Mouse (Mus musculus) MEL (cell line): ENCODE measurements around the gene Wfdc10. TPM values are rescaled to one million over a fixed set of nuclear protein-coding genes. Genes with fewer than 3 reads are reported as not detected.

ENCODE experiments used
- DNase-seq: peaks from one replicate; pipeline ENCODE4 v3.0.0; 2011; ENCODE audit warnings: low read depth, low spot score
- H3K27ac ChIP-seq: 2 replicates; pipeline ENCODE4 v1.5.1; 2012; ENCODE audit warnings: low read depth, mild to moderate bottlenecking, control low read depth, low read length, moderate library complexity; ENCODE audit not compliant: control insufficient read depth
- H3K27me3 ChIP-seq, 2 experiments: fragments of 150-350 bp in 1 of 2; sonication (generic) in 1 of 2; 2 replicates each; pipeline ENCODE4 v1.6.1; 2012; ENCODE audit warnings: low read length in 2 of 2, mild to moderate bottlenecking in 2 of 2, improper control_type of control experiment in 1 of 2, moderate library complexity in 1 of 2; ENCODE audit not compliant: insufficient read depth in 2 of 2, control insufficient read depth in 1 of 2
- H3K36me3 ChIP-seq, 2 experiments: 2 replicates each; pipeline ENCODE4 v1.6.1; 2012 to 2014; ENCODE audit warnings: low read length in 2 of 2, improper control_type of control experiment in 1 of 2, inconsistent platforms in 1 of 2, mild to moderate bottlenecking in 1 of 2; ENCODE audit not compliant: insufficient read depth in 2 of 2, control insufficient read depth in 1 of 2
- H3K4me1 ChIP-seq, 2 experiments: fragments of 150-350 bp in 1 of 2; sonication (generic) in 1 of 2; 2 replicates each; pipeline ENCODE4 v1.6.1; 2012; ENCODE audit warnings: low read length in 2 of 2, improper control_type of control experiment in 1 of 2, mild to moderate bottlenecking in 1 of 2; ENCODE audit not compliant: insufficient read depth in 2 of 2, control insufficient read depth in 1 of 2
- H3K4me3 ChIP-seq, 2 experiments: fragments of 150-350 bp in 1 of 2; sonication (generic) in 1 of 2; 2 replicates each; pipeline ENCODE4 v1.5.1; 2012; ENCODE audit warnings: low read depth in 2 of 2, low read length in 2 of 2, mild to moderate bottlenecking in 2 of 2, moderate library complexity in 2 of 2, control low read depth in 1 of 2, improper control_type of control experiment in 1 of 2; ENCODE audit not compliant: control insufficient read depth in 1 of 2, insufficient read depth in 1 of 2
- H3K79me2 ChIP-seq: 2 replicates; pipeline ENCODE4 v1.6.1; 2012; ENCODE audit warnings: mild to moderate bottlenecking, low read length, moderate library complexity; ENCODE audit not compliant: control insufficient read depth, poor library complexity, insufficient read depth
- H3K9ac ChIP-seq: 2 replicates; pipeline ENCODE4 v1.6.1; 2012; ENCODE audit warnings: low read depth, mild to moderate bottlenecking, control low read depth, low read length, moderate library complexity; ENCODE audit not compliant: control insufficient read depth, poor library complexity, severe bottlenecking
- H3K9me3 ChIP-seq: fragments of 150-350 bp; sonication (generic); replicated peaks from 2 replicates; pipeline ENCODE4 v1.6.1; 2012; ENCODE audit warnings: mild to moderate bottlenecking, low read length, improper control_type of control experiment, moderate library complexity; ENCODE audit not compliant: insufficient read depth
- BHLHE40 ChIP-seq: IDR thresholded peaks from 2 replicates; pipeline ENCODE4 v1.6.1; 2012; ENCODE audit warnings: low read depth, mild to moderate bottlenecking, inconsistent platforms, low read length, improper control_type of control experiment, borderline replicate concordance
- CHD1 ChIP-seq: IDR thresholded peaks from 2 replicates; pipeline ENCODE4 v1.6.1; 2012; ENCODE audit warnings: low read depth, mild to moderate bottlenecking, inconsistent platforms, low read length, improper control_type of control experiment
- CHD2 ChIP-seq: IDR thresholded peaks from 2 replicates; pipeline ENCODE4 v1.6.1; 2011; ENCODE audit warnings: low read length, improper control_type of control experiment
- CTCF ChIP-seq, 3 experiments: IDR thresholded peaks in 2 of 3; conservative IDR thresholded peaks in 1 of 3; 2 replicates each; pipeline ENCODE4 v1.5.1; 2011 to 2012; ENCODE audit warnings: low read length in 3 of 3, low read depth in 2 of 3, mild to moderate bottlenecking in 2 of 3, improper control_type of control experiment in 1 of 3, inconsistent platforms in 1 of 3, mixed read lengths in 1 of 3, moderate library complexity in 1 of 3; ENCODE audit not compliant: control insufficient read depth in 1 of 3, insufficient read depth in 1 of 3, poor library complexity in 1 of 3, severe bottlenecking in 1 of 3
- ELF1 ChIP-seq: IDR thresholded peaks from 2 replicates; pipeline ENCODE4 v1.6.1; 2014; ENCODE audit warnings: low read depth, mild to moderate bottlenecking, inconsistent platforms, low read length, improper control_type of control experiment, moderate library complexity
- EP300 ChIP-seq, 2 experiments: IDR thresholded peaks; 2 replicates each; pipeline ENCODE4 v1.6.1; 2011; ENCODE audit warnings: improper control_type of control experiment in 2 of 2, low read length in 2 of 2, low read depth in 1 of 2, mild to moderate bottlenecking in 1 of 2
- ETS1 ChIP-seq: IDR thresholded peaks from 2 replicates; pipeline ENCODE4 v1.6.1; 2012; ENCODE audit warnings: low read depth, mild to moderate bottlenecking, inconsistent platforms, low read length, improper control_type of control experiment, moderate library complexity
- GABPA ChIP-seq: IDR thresholded peaks from 2 replicates; pipeline ENCODE4 v1.6.1; 2012; ENCODE audit warnings: low read depth, mild to moderate bottlenecking, inconsistent platforms, low read length, improper control_type of control experiment, moderate library complexity
- GATA1 ChIP-seq: IDR thresholded peaks from 2 replicates; pipeline ENCODE4 v1.6.1; 2011; ENCODE audit warnings: low read depth, low read length, improper control_type of control experiment
- KAT2A ChIP-seq: conservative IDR thresholded peaks from 2 replicates; pipeline ENCODE4 v1.6.1; 2012; ENCODE audit warnings: low read depth, low read length, improper control_type of control experiment, inconsistent platforms
- MAFK ChIP-seq: IDR thresholded peaks from 2 replicates; pipeline ENCODE4 v1.6.1; 2011; ENCODE audit warnings: low read depth, mild to moderate bottlenecking, low read length, improper control_type of control experiment, borderline replicate concordance
- MAX ChIP-seq: IDR thresholded peaks from 2 replicates; pipeline ENCODE4 v1.6.1; 2011; ENCODE audit warnings: low read length, improper control_type of control experiment
- MAZ ChIP-seq: IDR thresholded peaks from 2 replicates; pipeline ENCODE4 v1.6.1; 2012; ENCODE audit warnings: low read depth, mild to moderate bottlenecking, inconsistent platforms, low read length, improper control_type of control experiment
- MXI1 ChIP-seq: IDR thresholded peaks from 2 replicates; pipeline ENCODE4 v1.6.1; 2011; ENCODE audit warnings: mild to moderate bottlenecking, low read depth, low read length, improper control_type of control experiment
- MYB ChIP-seq: IDR thresholded peaks from 2 replicates; pipeline ENCODE4 v1.6.1; 2011; ENCODE audit warnings: mild to moderate bottlenecking, low read depth, low read length, improper control_type of control experiment
- MYC ChIP-seq: IDR thresholded peaks from 2 replicates; pipeline ENCODE4 v1.6.1; 2011; ENCODE audit warnings: low read depth, mild to moderate bottlenecking, low read length, improper control_type of control experiment, moderate library complexity
- NRF1 ChIP-seq: IDR thresholded peaks from 2 replicates; pipeline ENCODE4 v1.6.1; 2014; ENCODE audit warnings: low read depth, mild to moderate bottlenecking, inconsistent platforms, low read length, improper control_type of control experiment, moderate library complexity; ENCODE audit not compliant: poor library complexity, insufficient read depth, severe bottlenecking
- POLR2AphosphoS2 ChIP-seq: IDR thresholded peaks from 2 replicates; pipeline ENCODE4 v1.6.1; 2011; ENCODE audit warnings: low read length, improper control_type of control experiment
- POLR2AphosphoS5 ChIP-seq: IDR thresholded peaks from 2 replicates; pipeline ENCODE4 v1.6.1; 2012; ENCODE audit warnings: low read depth, borderline replicate concordance, mild to moderate bottlenecking, inconsistent platforms, low read length, moderate library complexity, mixed read lengths
- RAD21 ChIP-seq: IDR thresholded peaks from 2 replicates; pipeline ENCODE4 v1.6.1; 2011; ENCODE audit warnings: mild to moderate bottlenecking, low read depth, low read length, improper control_type of control experiment
- RCOR1 ChIP-seq: IDR thresholded peaks from 2 replicates; pipeline ENCODE4 v1.6.1; 2012; ENCODE audit warnings: low read depth, mild to moderate bottlenecking, inconsistent platforms, low read length, improper control_type of control experiment
- SIN3A ChIP-seq: IDR thresholded peaks from 2 replicates; pipeline ENCODE4 v1.6.1; 2012; ENCODE audit warnings: low read length, improper control_type of control experiment, inconsistent platforms
- TAL1 ChIP-seq: IDR thresholded peaks from 2 replicates; pipeline ENCODE4 v1.6.1; 2012; ENCODE audit warnings: mild to moderate bottlenecking, inconsistent platforms, low read length, moderate library complexity, mixed read lengths
- TCF12 ChIP-seq: IDR thresholded peaks from 2 replicates; pipeline ENCODE4 v1.6.1; 2014; ENCODE audit warnings: low read depth, mild to moderate bottlenecking, inconsistent platforms, low read length, improper control_type of control experiment, moderate library complexity
- UBTF ChIP-seq: IDR thresholded peaks from 2 replicates; pipeline ENCODE4 v1.6.1; 2012; ENCODE audit warnings: low read depth, mild to moderate bottlenecking, inconsistent platforms, low read length, improper control_type of control experiment, moderate library complexity, borderline replicate concordance; ENCODE audit not compliant: insufficient read depth
- USF1 ChIP-seq: IDR thresholded peaks from 2 replicates; pipeline ENCODE4 v1.6.1; 2014; ENCODE audit warnings: low read depth, mild to moderate bottlenecking, inconsistent platforms, low read length, improper control_type of control experiment, moderate library complexity
- ZC3H11A ChIP-seq: IDR thresholded peaks from 2 replicates; pipeline ENCODE4 v1.6.1; 2012; ENCODE audit warnings: low read depth, mild to moderate bottlenecking, inconsistent platforms, low read length, improper control_type of control experiment
- ZKSCAN1 ChIP-seq: IDR thresholded peaks from 2 replicates; pipeline ENCODE4 v1.6.1; 2012; ENCODE audit warnings: low read depth, mild to moderate bottlenecking, inconsistent platforms, low read length, improper control_type of control experiment, moderate library complexity
- polyA plus RNA-seq, 2 experiments: library from polyadenylated mRNA; stranded (reverse) in 1 of 2; unstranded in 1 of 2; fragments of >175 nt in 1 of 2; fragments of >200 nt in 1 of 2; gene quantifications; 2 replicates each; pipeline versions ENCODE4 v1.2.1 to v1.2.4; 2012; ENCODE audit warnings: low replicate concordance in 2 of 2, low read depth in 1 of 2; ENCODE audit not compliant: insufficient read length in 2 of 2, insufficient read depth in 1 of 2, missing spikeins in 1 of 2
- total RNA-seq: library from RNA; depleted of rRNA; stranded (reverse); fragments of 300-350 nt; gene quantifications from 2 replicates; pipeline ENCODE4 v1.2.3, GENCODE M21; 2012

Wfdc10 gene
- total and polyA plus RNA-seq, 3 experiments: not detected

DNA sequence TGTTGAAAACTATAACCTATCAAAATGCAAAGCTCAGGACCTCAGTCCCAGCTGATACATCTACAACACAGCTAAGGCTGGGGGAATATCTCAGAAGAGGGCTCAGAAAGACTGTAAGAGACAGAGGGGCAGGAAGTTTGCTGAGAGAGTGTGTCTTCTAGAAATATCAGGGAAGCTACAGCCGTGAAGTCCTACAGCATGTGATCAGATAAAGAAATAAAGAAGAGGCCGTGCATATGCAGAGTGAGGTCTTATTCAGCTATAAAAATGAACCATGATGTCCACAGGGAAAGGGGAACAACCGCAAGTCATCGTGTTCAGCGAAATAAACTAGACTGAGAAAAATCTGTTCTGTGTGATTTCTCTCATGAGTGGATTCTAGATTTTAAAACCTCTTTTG is 14.4 kb downstream of the Wfdc10 start:
- Histone ChIP-seq H3K9ac (no peak overlapping the region), H3K4me1 (peaks cover 5 to 8% of the 10 kb centered on the region in 2 experiments), H3K4me3 (peak overlapping the region in 1 of 2 experiments; percentile 42; a peak in 2 of 4 replicates), H3K9me3 (no peaks in the 10 kb centered on the region), H3K79me2 (no peaks in the 10 kb centered on the region), H3K36me3 (peaks cover 0 to 4% of the 10 kb centered on the region in 2 experiments; a peak in 2 of 4 replicates), H3K27me3 (no peaks in the 10 kb centered on the region), H3K27ac (peak overlapping the region; percentile 6; the same call in 1 of the 2 replicates)
- no peak for TF ChIP-seq CTCF (IDR thresholded peaks at IDR 0.05 in 2 of 3, conservative IDR thresholded peaks at IDR 0.05 in 1 of 3; ENCODE audit: control insufficient read depth in 1 of 3, insufficient read depth in 1 of 3, low read depth in 2 of 3, low read length in 3 of 3, poor library complexity in 1 of 3, severe bottlenecking in 1 of 3)
- TF ChIP-seq SIN3A: peak; percentile 47; the same call in 1 of the 2 replicates
- no peak for TF ChIP-seq POLR2AphosphoS5
- no peak for TF ChIP-seq ZKSCAN1
- TF ChIP-seq ZC3H11A: no peak
- no peak for TF ChIP-seq BHLHE40
- TF ChIP-seq RAD21: no peak
- peak; percentile 20; the same call in 1 of the 2 replicates for TF ChIP-seq MAZ
- TF ChIP-seq GABPA: no peak
- no peak for TF ChIP-seq UBTF
- TF ChIP-seq TAL1: peak; percentile 15; the same call in 1 of the 2 replicates
- TF ChIP-seq USF1: peak; percentile 61; the same call in 1 of the 2 replicates
- TF ChIP-seq RCOR1: peak; percentile 49; the same call in 1 of the 2 replicates
- no peak for TF ChIP-seq CHD2
- no peak for TF ChIP-seq MAFK
- no peak; the same call in 1 of the 2 replicates for TF ChIP-seq MXI1
- TF ChIP-seq POLR2AphosphoS2: no peak
- 0 out of 2 replicates have a peak, but pooled peaks have one; percentile 24 for TF ChIP-seq KAT2A
- peak; percentile 84 for TF ChIP-seq GATA1
- peak; percentile 31; the same call in 1 of the 2 replicates for TF ChIP-seq MYC
- no peak for TF ChIP-seq ELF1
- no peak for TF ChIP-seq MYB
- TF ChIP-seq TCF12: peak; percentile 46
- TF ChIP-seq CHD1: no peak
- peak; percentile 44 for TF ChIP-seq ETS1
- peak; percentile 10 to 35; a peak in 1 of 4 replicates for TF ChIP-seq EP300 (IDR thresholded peaks at IDR 0.05; ENCODE audit: low read depth in 1 of 2, low read length in 2 of 2)
- TF ChIP-seq MAX: peak; percentile 52; the same call in 1 of the 2 replicates
- TF ChIP-seq NRF1: no peak
- DNase-seq: peak; percentile 54
